Mouse (Mus musculus) heart, embryonic 16.5 days (tissue): ENCODE results near the gene Ncam1. TPM values are rescaled to one million over a fixed set of nuclear protein-coding genes. Genes with fewer than 3 reads are reported as not detected.

Source experiments
- ATAC-seq: fragments of 200-750 bp; cut with Nextera tagmentation; replicated peaks from 2 replicates; pipeline ENCODE4 v1.8.0; 2017; ENCODE audit warnings: moderate number of reproducible peaks; ENCODE audit not compliant: insufficient read depth, low FRiP score; ENCODE audit errors: extremely low read depth
- H3K27ac ChIP-seq: fragments of 300-500 bp; sonication (generic); 2 replicates; pipeline ENCODE4 v1.5.1; 2014; ENCODE audit warnings: mild to moderate bottlenecking, low read length, control low read depth, moderate library complexity
- H3K27me3 ChIP-seq: fragments of 300-500 bp; sonication (generic); 2 replicates; pipeline ENCODE4 v1.6.1; 2014; ENCODE audit warnings: low read length, mixed read lengths; ENCODE audit not compliant: control insufficient read depth, insufficient read depth
- H3K36me3 ChIP-seq: fragments of 300-500 bp; sonication (generic); 2 replicates; pipeline ENCODE4 v1.6.1; 2014; ENCODE audit not compliant: control insufficient read depth, insufficient read depth
- H3K4me1 ChIP-seq: fragments of 300-500 bp; sonication (generic); 2 replicates; pipeline ENCODE4 v1.6.1; 2014; ENCODE audit warnings: low read length, mixed read lengths; ENCODE audit not compliant: control insufficient read depth, insufficient read depth
- H3K4me2 ChIP-seq: fragments of 300-500 bp; sonication (generic); 2 replicates; pipeline ENCODE4 v1.6.1; 2014; ENCODE audit warnings: low read depth, mild to moderate bottlenecking, control low read depth, low read length
- H3K4me3 ChIP-seq: fragments of 300-500 bp; sonication (generic); 2 replicates; pipeline ENCODE4 v1.5.1; 2014; ENCODE audit warnings: mild to moderate bottlenecking, control low read depth, low read length
- H3K9ac ChIP-seq: fragments of 300-500 bp; sonication (generic); 2 replicates; pipeline ENCODE4 v1.6.1; 2014; ENCODE audit warnings: low read length, control low read depth
- H3K9me3 ChIP-seq: fragments of 300-500 bp; sonication (generic); replicated peaks from 2 replicates; pipeline ENCODE4 v1.6.1; 2016; ENCODE audit warnings: low read length; ENCODE audit not compliant: control insufficient read depth
- whole genome bisulfite sequencing: fragments of 180-500 bp; shearing (Covaris S2); extraction: QIAGEN DNeasy Blood & Tissue Kit; methylation state at CpG from one replicate; pipeline ENCODE4 v1.1.7; 2014; 5-methylcytosine and 5-hydroxymethylcytosine counted together
- polyA plus RNA-seq: library from polyadenylated mRNA; unstranded; fragments of >200 nt; fragmentation: Nextera tagmentation; extraction: Ambion mirVana; gene quantifications from 2 replicates; pipeline ENCODE4 v1.2.1, GENCODE M21; 2015

Ncam1 gene
- polyA plus RNA-seq, 1 experiment from 2014 or later, result 153 TPM

DNA sequence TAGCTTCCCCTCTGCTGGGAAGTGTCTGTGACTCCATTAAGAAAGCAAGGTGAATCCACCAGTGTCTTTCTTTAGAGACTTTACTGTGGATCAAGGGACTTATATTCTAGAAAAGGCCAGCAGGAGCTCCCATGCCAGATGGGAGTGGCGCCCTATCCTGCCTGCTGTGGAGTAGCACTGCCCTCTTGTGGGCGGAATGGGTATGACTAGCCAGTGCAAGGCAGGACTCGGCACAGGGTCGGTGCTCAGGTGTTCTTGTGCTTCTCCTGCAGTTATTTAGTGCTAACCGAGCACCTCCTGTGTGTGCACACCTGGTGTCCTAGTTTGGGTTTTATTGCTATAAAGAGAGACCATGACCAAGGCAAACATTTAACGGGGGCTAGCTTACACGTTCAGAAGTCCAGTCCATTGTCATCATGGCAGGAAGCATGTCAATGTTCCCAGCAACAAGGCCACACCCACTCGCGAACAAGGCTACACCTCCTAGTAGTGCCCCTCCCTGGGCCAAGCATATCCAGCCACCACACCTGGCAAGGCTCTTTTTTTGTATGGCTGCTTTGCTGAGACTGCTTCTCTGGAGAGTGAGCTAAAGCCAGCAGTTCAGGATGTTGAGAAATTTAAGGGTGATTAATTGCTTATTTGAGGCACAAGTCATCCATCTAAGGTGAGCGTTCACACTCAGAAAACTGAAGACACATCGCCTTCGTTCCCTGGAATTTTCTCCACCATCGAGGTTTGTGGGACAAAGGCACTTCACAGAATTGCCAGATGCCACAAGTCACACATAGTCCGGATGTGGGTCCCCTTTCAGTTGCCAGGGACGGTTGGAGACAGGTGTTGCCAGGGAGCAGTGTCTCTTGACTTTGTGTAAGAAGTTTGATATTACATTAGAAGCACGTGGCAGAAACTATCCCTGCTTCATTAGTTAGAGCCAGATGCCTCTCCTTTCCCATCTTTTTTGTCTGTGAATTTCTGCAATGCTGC lies 309.5 kb downstream of the Ncam1 start:
- Histone ChIP-seq H3K4me1 (peaks cover 3% of the 10 kb centered on the region; the same call in 1 of the 2 replicates), H3K9ac (no peak overlapping the region), H3K4me3 (no peak overlapping the region), H3K27ac (no peak overlapping the region), H3K36me3 (no peaks in the 10 kb centered on the region), H3K27me3 (no peaks in the 10 kb centered on the region), H3K9me3 (no peaks in the 10 kb centered on the region), H3K4me2 (peak overlapping the region; percentile 34)
- no peak for ATAC-seq
- WGBS, result 27% methylated on average over 16 of the region's 16 CpGs

DNA sequence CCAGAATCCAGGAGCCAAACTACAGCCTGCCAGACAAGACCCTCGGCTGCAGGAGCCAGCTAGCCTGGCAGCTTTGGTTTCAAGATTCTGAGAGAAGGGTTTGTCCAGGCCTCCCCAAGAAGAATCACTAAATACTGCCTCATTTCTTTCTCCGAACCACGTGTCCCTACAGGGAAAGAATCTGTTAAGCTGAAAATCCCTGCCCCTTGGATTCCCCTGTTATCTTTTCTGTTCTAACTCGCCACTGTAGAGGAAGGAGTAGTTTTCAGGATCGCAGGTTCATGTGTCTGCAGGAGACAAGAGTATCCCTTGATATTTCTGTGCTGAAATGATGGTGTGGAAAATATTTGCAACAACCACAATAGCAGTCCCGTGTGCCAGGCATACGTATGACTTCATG lies 310.5 kb downstream of the Ncam1 start:
- Histone ChIP-seq H3K4me1 (peaks cover 3% of the 10 kb centered on the region; the same call in 1 of the 2 replicates), H3K9me3 (no peaks in the 10 kb centered on the region), H3K4me2 (no peak overlapping the region), H3K27me3 (no peaks in the 10 kb centered on the region), H3K36me3 (no peaks in the 10 kb centered on the region), H3K9ac (no peak overlapping the region), H3K4me3 (no peak overlapping the region), H3K27ac (no peak overlapping the region)
- no peak for ATAC-seq
- 60% methylated on average over 7 of the region's 7 CpGs for WGBS

DNA sequence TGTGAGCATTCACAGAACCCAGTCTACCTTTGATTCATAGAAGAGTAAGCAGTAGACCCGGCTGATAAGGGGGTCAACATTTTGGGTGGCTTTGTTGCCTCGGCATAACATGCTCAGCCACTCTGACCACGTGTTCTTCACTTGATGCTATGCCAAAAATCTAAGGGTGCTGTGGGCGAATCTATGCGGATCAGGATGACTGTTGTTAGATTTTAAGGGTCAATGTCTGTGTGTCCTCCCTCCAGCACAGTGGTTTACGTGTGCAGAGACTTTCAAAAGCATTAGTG lies 311.1 kb downstream of the Ncam1 start:
- Histone ChIP-seq H3K4me3 (no peak overlapping the region), H3K4me2 (no peak overlapping the region), H3K27me3 (no peaks in the 10 kb centered on the region), H3K9ac (no peak overlapping the region), H3K27ac (no peak overlapping the region), H3K4me1 (peaks cover 3% of the 10 kb centered on the region; the same call in 1 of the 2 replicates), H3K9me3 (no peaks in the 10 kb centered on the region), H3K36me3 (no peaks in the 10 kb centered on the region)
- ATAC-seq, result no peak
- WGBS, result 77% methylated on average over 6 of the region's 6 CpGs

DNA sequence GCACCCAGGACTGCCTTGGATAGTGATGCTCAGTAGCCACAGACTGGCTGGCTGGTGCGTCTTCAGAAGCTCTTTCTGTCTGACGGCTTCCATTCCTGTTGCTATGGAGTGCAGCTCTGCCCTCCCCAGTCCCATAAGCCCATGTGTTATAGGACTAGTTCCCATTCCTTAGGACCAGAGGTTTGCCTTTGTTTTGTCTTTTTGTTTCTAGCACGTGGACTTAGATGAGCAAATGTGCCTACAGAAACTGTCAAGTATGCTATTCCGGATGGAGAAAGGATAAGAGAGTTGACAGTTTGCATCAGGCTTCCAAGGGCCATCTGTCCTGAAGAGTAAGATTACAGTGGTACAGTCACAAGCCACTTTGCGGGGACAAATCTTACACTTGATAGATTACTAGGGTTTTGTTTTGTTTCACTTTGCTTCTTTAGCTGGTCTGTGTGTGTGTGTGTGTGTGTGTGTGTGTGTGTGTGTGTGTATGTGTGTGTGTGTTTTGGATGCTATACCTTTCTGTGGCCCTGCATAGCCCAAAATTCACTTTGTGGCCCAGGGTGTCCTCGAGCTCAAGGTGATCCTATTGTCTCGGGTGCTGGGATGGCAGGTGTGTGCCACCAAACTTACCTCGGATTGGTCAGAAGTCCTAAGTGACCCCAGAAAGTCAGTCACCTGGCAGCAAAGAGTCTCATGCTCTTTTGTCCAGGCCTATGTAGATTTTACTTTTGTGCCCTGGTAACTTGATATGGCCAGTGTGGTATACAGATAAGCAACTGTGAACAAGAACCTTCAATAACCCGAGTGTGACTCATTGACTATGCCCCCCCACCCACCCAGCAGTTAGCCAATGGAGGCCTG lies 311.7 kb downstream of the Ncam1 start:
- Histone ChIP-seq H3K4me3 (no peak overlapping the region), H3K9me3 (no peaks in the 10 kb centered on the region), H3K36me3 (no peaks in the 10 kb centered on the region), H3K9ac (no peak overlapping the region), H3K4me1 (peaks cover 3% of the 10 kb centered on the region; the same call in 1 of the 2 replicates), H3K4me2 (no peak overlapping the region; the same call in 1 of the 2 replicates), H3K27ac (no peak overlapping the region), H3K27me3 (no peaks in the 10 kb centered on the region)
- ATAC-seq, result no peak
- WGBS, result 58% methylated on average over 9 of the region's 9 CpGs

DNA sequence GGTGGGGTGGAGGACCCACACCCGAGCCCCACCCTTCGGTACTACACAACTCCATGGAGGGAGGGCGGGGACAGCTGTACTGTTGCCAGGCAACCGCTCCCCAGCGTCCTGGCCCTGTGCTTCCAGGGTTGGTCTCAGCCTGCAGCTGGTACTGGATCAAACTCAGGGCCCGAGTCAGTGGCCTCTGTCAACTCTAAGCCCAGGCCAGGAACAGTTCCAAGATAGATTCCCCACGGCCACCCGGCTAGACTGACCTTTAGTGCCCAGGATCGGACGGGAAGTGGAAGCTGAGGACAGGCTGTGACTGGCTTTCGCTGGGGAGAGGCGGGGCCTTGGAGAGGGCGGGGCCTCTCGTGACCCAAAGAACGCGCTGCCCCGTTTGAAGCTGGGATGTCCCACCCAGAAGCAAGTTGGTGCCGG lies 312.8 kb downstream of the Ncam1 start, which contains the start of gene Ttc12:
Ttc12 (minus strand) TSS at position 334 of the 420 bp plus-strand sequence.
- no peaks in the 10 kb centered on the region for H3K36me3 ChIP-seq
- peaks cover 3% of the 10 kb centered on the region; the same call in 1 of the 2 replicates for H3K4me1 ChIP-seq
- H3K4me3 ChIP-seq, result peak within 1 kb of the TSS; percentile 80
- peak; percentile 87 for ATAC-seq
- WGBS, result under 1% methylated on average over 18 of the region's 18 CpGs
- H3K9ac ChIP-seq, result peak within 1 kb of the TSS; percentile 74
- peak within 1 kb of the TSS; percentile 82 for H3K4me2 ChIP-seq
- no peaks in the 10 kb centered on the region for H3K27me3 ChIP-seq
- no peaks in the 10 kb centered on the region for H3K9me3 ChIP-seq
- no peak within 1 kb of the TSS; the same call in 1 of the 2 replicates for H3K27ac ChIP-seq

DNA sequence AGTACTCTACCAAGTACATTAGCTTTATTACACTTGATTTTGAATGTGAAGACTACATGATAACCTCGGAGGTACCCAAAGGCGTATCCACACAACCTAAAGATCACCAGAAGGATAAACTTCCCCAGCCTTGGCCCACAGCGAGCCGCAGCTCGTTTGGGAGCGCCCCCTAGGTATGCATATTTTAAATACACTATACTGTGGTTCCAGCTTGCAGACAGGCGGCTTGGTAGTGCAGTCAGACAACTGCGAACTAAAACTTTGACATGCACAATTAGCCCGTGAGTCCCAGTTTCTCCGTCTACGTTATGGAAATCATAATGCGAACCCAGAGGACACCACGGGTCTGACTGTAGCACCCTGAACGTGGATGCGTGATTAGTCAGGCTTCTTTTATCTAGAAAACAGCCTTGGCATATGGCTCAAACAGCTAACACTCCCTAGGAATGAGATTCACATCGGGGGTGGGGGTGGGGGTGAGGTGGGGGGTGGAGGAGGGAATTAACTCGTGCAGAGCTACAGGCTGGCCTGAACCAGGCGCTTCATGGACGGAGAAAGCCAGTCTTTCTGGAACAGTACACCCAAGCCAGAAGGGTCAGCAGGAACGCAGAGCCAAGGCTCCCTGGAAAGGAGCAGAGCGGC lies 313.4 kb downstream of the Ncam1 start:
- ATAC-seq, result no peak
- H3K4me3 ChIP-seq, result peak overlapping the region; percentile 80
- H3K27ac ChIP-seq, result no peak overlapping the region
- H3K4me1 ChIP-seq, result peaks cover 3% of the 10 kb centered on the region; the same call in 1 of the 2 replicates
- H3K9me3 ChIP-seq, result no peaks in the 10 kb centered on the region
- peak overlapping the region; percentile 82 for H3K4me2 ChIP-seq
- H3K27me3 ChIP-seq, result no peaks in the 10 kb centered on the region
- H3K36me3 ChIP-seq, result no peaks in the 10 kb centered on the region
- 4% methylated on average over 21 of the region's 21 CpGs for WGBS
- H3K9ac ChIP-seq, result peak overlapping the region; percentile 74

DNA sequence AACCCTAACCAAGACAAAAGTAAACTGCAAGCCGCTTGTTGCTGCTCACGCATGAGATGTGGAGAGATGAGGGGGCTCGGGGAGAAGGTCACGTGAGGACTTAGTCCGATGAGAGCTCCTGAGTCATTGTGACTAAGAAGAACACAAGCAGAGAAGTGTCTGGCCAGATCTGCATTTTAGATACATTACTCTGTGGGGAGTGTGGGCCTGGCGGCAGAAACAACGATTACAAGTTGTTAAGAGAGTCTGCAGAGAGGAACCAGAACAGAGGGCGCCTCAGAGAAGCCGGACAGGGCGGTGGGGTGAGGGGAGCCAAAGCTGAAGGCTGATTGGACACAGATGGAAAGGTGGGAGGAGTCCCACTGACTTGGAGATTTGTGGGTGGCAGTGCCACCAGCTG lies 315.4 kb downstream of the Ncam1 start:
- no peak overlapping the region for H3K9ac ChIP-seq
- no peak overlapping the region for H3K4me3 ChIP-seq
- no peaks in the 10 kb centered on the region for H3K36me3 ChIP-seq
- H3K9me3 ChIP-seq, result no peaks in the 10 kb centered on the region
- 0 out of 2 replicates have a peak overlapping the region, but pooled peaks have one; percentile 11 for H3K4me2 ChIP-seq
- peaks cover 3% of the 10 kb centered on the region; the same call in 1 of the 2 replicates for H3K4me1 ChIP-seq
- WGBS, result 36% methylated on average over 10 of the region's 10 CpGs
- no peak for ATAC-seq
- H3K27me3 ChIP-seq, result no peaks in the 10 kb centered on the region
- no peak overlapping the region for H3K27ac ChIP-seq

DNA sequence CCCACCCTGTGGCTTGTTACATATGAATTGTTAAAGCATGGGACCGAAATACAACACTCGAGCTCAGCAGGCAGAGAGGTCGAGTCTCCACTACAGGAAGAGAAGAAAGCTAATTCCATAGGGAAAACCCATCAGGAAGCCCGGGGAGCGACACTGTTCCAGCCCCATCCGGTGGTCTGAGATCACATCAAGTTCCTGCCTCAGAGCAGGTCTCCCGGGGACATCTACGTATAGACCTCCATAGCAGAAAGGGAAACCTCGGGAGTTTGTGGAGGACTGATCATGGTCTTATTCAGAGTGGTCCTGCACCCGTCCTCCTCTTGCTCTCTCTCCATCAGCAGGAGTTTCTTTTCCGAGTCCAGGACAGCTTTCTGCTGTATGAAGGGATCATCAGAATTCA lies 326.6 kb downstream of the Ncam1 start:
- WGBS, result 55% methylated on average over 11 of the region's 11 CpGs

More for the DNA sequence above, 326.6 kb downstream of the Ncam1 start:
- Histone ChIP-seq H3K36me3 (no peaks in the 10 kb centered on the region), H3K4me1 (no peaks in the 10 kb centered on the region), H3K4me3 (no peak overlapping the region), H3K4me2 (no peak overlapping the region), H3K27ac (no peak overlapping the region), H3K9me3 (no peaks in the 10 kb centered on the region), H3K27me3 (no peaks in the 10 kb centered on the region), H3K9ac (no peak overlapping the region)
- ATAC-seq, result no peak
